Mouse (Mus musculus) heart, postnatal 36 days (tissue): ENCODE data around the gene Trp53rka. TPM values are rescaled to one million over a fixed set of nuclear protein-coding genes. Genes with fewer than 3 reads are reported as not detected.

Source experiments
- total RNA-seq, 2 experiments: library from RNA; stranded (reverse); gene quantifications; 2 replicates each; pipeline ENCODE4 v1.2.3; 2021

The Trp53rka gene
- total RNA-seq, 2 experiments from 2014 or later: 9.3 to 9.7 TPM

Other genes starting within 250 kb of the Trp53rka start
- gene Slc35c2, start 205.5 kb downstream of the Trp53rka start, total RNA-seq: 10 to 100 TPM; 17.2 to 18.3 TPM
- gene Elmo2, start 166.8 kb downstream of the Trp53rka start, total RNA-seq: 10 to 100 TPM; 16.7 to 19.1 TPM
- not detected for gene Zfp663, start 124.6 kb downstream of the Trp53rka start, total RNA-seq
- 1 to 10 TPM; 2.1 to 2.2 TPM for gene Zfp334, start 105.1 kb downstream of the Trp53rka start, total RNA-seq
- gene Ocstamp, start 92.9 kb downstream of the Trp53rka start, total RNA-seq: not detected
- gene Slc13a3, start 20.1 kb downstream of the Trp53rka start, total RNA-seq: 1 to 10 TPM in 1 of 2 experiments, under 1 TPM in 1; 0.33 to 1.2 TPM
- 1 to 10 TPM; 5.0 to 5.8 TPM for gene Slc2a10, start 10.5 kb upstream of the Trp53rka start, total RNA-seq
- 1 to 10 TPM; 1.4 to 1.6 TPM for gene Eya2, start 101.7 kb upstream of the Trp53rka start, total RNA-seq